ENCODE assay signal across 23 mouse cellular contexts in genomic region chr5:150166811-150167210, GRCm38 (mm10).
"Had no signal": no experiment of that assay in that cellular context is flagged by ENCODE, and none has a peak within 500 bp of the region (broad histone marks: within the 10 kb centered on the region; RNA-seq: fewer than 3 reads in every experiment).

No protein-coding gene starts in this region.

- ATAC-seq: liver, embryonic 12.5 days had no signal

- H3K9ac ChIP-seq: limb, embryonic 13.5 days; liver, embryonic 12.5 days; liver, embryonic 15.5 days; lung, embryonic 15.5 days; neural tube, embryonic 12.5 days; neural tube, embryonic 15.5 days; stomach, embryonic 15.5 days had no signal

- H3K27me3 ChIP-seq: limb, embryonic 13.5 days; liver, embryonic 12.5 days; liver, embryonic 15.5 days; lung, embryonic 15.5 days; megakaryocyte, embryonic 14.5 days; neural tube, embryonic 12.5 days; neural tube, embryonic 15.5 days; stomach, embryonic 15.5 days had no signal

- DNase-seq: kidney, adult 8-10 months; kidney, postnatal 14 days; kidney, postnatal 4 days; layer of hippocampus, postnatal 36 days; liver; lung, adult 18-20 months; lung, postnatal 10 days; lung, postnatal 36 days; midbrain, embryonic 14.5 days; right cerebral cortex, adult 18-20 months; right cerebral cortex, postnatal 25 days; spleen, adult 18-20 months; thymus, postnatal 25 days had no signal

- H3K4me1 ChIP-seq: limb, embryonic 13.5 days; lung, embryonic 15.5 days; neural tube, embryonic 12.5 days; stomach, embryonic 15.5 days had no signal

- H3K4me3 ChIP-seq: limb, embryonic 10.5 days; limb, embryonic 13.5 days; liver, embryonic 12.5 days; liver, embryonic 15.5 days; lung, embryonic 15.5 days; megakaryocyte, embryonic 14.5 days; midbrain, embryonic 10.5 days; neural tube, embryonic 12.5 days; neural tube, embryonic 15.5 days; stomach, embryonic 15.5 days had no signal

- H3K36me3 ChIP-seq: limb, embryonic 10.5 days; limb, embryonic 13.5 days; liver, embryonic 12.5 days; liver, embryonic 15.5 days; lung, embryonic 15.5 days; midbrain, embryonic 10.5 days; neural tube, embryonic 12.5 days; neural tube, embryonic 15.5 days; stomach, embryonic 15.5 days had no signal

- H3K27ac ChIP-seq: limb, embryonic 10.5 days; limb, embryonic 13.5 days; liver, embryonic 12.5 days; liver, embryonic 15.5 days; lung, embryonic 15.5 days; midbrain, embryonic 10.5 days; neural tube, embryonic 12.5 days; neural tube, embryonic 15.5 days; stomach, embryonic 15.5 days had no signal

- H3K4me2 ChIP-seq: limb, embryonic 13.5 days; liver, embryonic 12.5 days; liver, embryonic 15.5 days; lung, embryonic 15.5 days; neural tube, embryonic 12.5 days; neural tube, embryonic 15.5 days; stomach, embryonic 15.5 days had no signal

- H3K9me3 ChIP-seq: limb, embryonic 10.5 days; limb, embryonic 13.5 days; liver, embryonic 12.5 days; liver, embryonic 15.5 days; lung, embryonic 15.5 days; midbrain, embryonic 10.5 days; neural tube, embryonic 12.5 days; neural tube, embryonic 15.5 days; stomach, embryonic 15.5 days had no signal
